Mouse (Mus musculus) neural tube, embryonic 14.5 days (tissue): ENCODE measurements around the gene Rims1. TPM values are rescaled to one million over a fixed set of nuclear protein-coding genes. Genes with fewer than 3 reads are reported as not detected.

ENCODE experiments used
- ATAC-seq: fragments of 200-750 bp; cut with Nextera tagmentation; 2 replicates; pipeline ENCODE4 v1.8.0; 2017; ENCODE audit warnings: low read depth, mild to moderate bottlenecking, moderate TSS enrichment, moderate library complexity
- H3K27ac ChIP-seq: fragments of 300-500 bp; sonication (generic); 2 replicates; pipeline ENCODE4 v1.5.1; 2014; ENCODE audit warnings: low read depth, mild to moderate bottlenecking, control low read depth, low read length, moderate library complexity, mixed read lengths
- H3K27me3 ChIP-seq: fragments of 300-500 bp; sonication (generic); 2 replicates; pipeline ENCODE4 v1.6.1; 2014; ENCODE audit warnings: low read length; ENCODE audit not compliant: control insufficient read depth, insufficient read depth
- H3K36me3 ChIP-seq: fragments of 300-500 bp; sonication (generic); 2 replicates; pipeline ENCODE4 v1.6.1; 2014; ENCODE audit warnings: low read length, mixed read lengths; ENCODE audit not compliant: control insufficient read depth, insufficient read depth
- H3K4me1 ChIP-seq: fragments of 300-500 bp; sonication (generic); 2 replicates; pipeline ENCODE4 v1.6.1; 2014; ENCODE audit warnings: low read length; ENCODE audit not compliant: control insufficient read depth, insufficient read depth
- H3K4me2 ChIP-seq: fragments of 300-500 bp; sonication (generic); 2 replicates; pipeline ENCODE4 v1.6.1; 2014; ENCODE audit warnings: mild to moderate bottlenecking, low read depth, low read length, control low read depth
- H3K4me3 ChIP-seq: fragments of 300-500 bp; sonication (generic); 2 replicates; pipeline ENCODE4 v1.5.1; 2014; ENCODE audit warnings: low read depth, low read length, control low read depth, mixed read lengths
- H3K9ac ChIP-seq: fragments of 300-500 bp; sonication (generic); replicated peaks from 2 replicates; pipeline ENCODE4 v1.6.1; 2014; ENCODE audit warnings: low read depth, mild to moderate bottlenecking, control low read depth, low read length, mixed read lengths
- H3K9me3 ChIP-seq: fragments of 300-500 bp; sonication (generic); 2 replicates; pipeline ENCODE4 v1.6.1; 2016; ENCODE audit warnings: low read length; ENCODE audit not compliant: control insufficient read depth
- WGBS: fragments of 180-500 bp; shearing (Covaris S2); extraction: QIAGEN DNeasy Blood & Tissue Kit; methylation state at CpG from one replicate; pipeline ENCODE4 v1.1.7; 2014; 5-methylcytosine and 5-hydroxymethylcytosine counted together
- polyA plus RNA-seq: library from polyadenylated mRNA; unstranded; fragments of >200 nt; fragmentation: Nextera tagmentation; extraction: Ambion mirVana; gene quantifications from 2 replicates; pipeline ENCODE4 v1.2.1, GENCODE M21; 2014

Gene Rims1
- polyA plus RNA-seq, 1 experiment from 2014 or later = 28.4 TPM

GRCm38 (mm10) chr1:22585560-22585959 is 220.2 kb downstream of the Rims1 start:
- H3K27ac ChIP-seq = no peak overlapping the region
- H3K9ac ChIP-seq = no peak overlapping the region
- 84% methylated on average over 3 of the region's 3 CpGs for WGBS
- H3K4me3 ChIP-seq = no peak overlapping the region
- no peaks in the 10 kb centered on the region for H3K9me3 ChIP-seq
- no peaks in the 10 kb centered on the region for H3K27me3 ChIP-seq
- no peaks in the 10 kb centered on the region for H3K36me3 ChIP-seq
- no peaks in the 10 kb centered on the region for H3K4me1 ChIP-seq
- no peak for ATAC-seq
- no peak overlapping the region for H3K4me2 ChIP-seq

DNA sequence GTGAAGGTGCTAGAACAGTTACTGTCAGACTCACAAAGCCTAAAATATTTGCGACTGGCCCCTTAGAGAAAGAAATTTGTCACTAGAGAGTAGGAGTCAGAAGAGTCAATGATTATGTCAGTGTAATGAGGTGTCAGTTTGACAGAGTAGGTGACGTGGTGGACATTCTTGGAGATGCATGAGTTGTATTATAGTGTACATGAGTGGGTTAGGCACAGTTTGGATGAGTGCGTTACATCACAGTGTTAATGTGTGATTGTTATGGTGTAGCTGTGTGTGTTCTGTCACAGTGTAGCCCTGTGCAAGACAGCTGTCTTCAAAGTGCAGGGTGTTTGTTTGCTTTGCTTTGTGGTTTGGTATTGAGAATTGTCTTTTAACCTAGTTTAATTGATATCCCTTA is 226.3 kb downstream of the Rims1 start:
- Histone ChIP-seq H3K27ac (no peak overlapping the region), H3K4me3 (no peak overlapping the region), H3K9me3 (no peaks in the 10 kb centered on the region), H3K36me3 (no peaks in the 10 kb centered on the region), H3K9ac (no peak overlapping the region), H3K4me2 (no peak overlapping the region), H3K27me3 (no peaks in the 10 kb centered on the region), H3K4me1 (no peaks in the 10 kb centered on the region)
- no peak for ATAC-seq
- 85% methylated on average over 3 of the region's 3 CpGs for WGBS

GRCm38 (mm10) chr1:22572720-22573119 is 233.1 kb downstream of the Rims1 start:
- Histone ChIP-seq H3K4me2 (no peak overlapping the region), H3K9ac (no peak overlapping the region), H3K27me3 (no peaks in the 10 kb centered on the region), H3K4me3 (no peak overlapping the region), H3K36me3 (no peaks in the 10 kb centered on the region), H3K9me3 (no peaks in the 10 kb centered on the region), H3K27ac (no peak overlapping the region), H3K4me1 (no peaks in the 10 kb centered on the region)
- ATAC-seq = no peak
- WGBS = 89% methylated on average over 1 of the region's 1 CpGs

DNA sequence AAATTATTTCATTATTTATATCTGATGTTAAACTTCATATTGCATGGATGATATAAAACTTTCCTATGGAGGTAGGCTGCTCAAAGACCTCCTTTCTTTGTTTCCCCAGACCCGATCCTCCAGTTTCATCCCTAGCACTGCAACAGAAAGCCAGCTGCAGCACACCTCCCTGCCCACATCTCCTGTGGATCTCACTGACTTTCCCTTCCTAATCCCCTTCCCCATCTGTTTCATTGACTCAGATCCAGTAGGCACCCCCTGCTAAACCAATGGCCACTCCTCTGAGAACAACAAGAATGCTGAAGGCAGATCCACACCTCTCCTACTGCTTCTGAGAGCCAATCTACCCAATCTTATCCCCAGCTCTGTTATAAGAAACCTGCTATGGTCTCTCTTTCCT is 259.5 kb downstream of the Rims1 start:
- ATAC-seq = no peak

GRCm38 (mm10) chr1:22538129-22538528 is 267.7 kb downstream of the Rims1 start:
- no peak for ATAC-seq

More for the DNA sequence above, 259.5 kb downstream of the Rims1 start:
- Histone ChIP-seq H3K36me3 (no peaks in the 10 kb centered on the region), H3K27ac (no peak overlapping the region), H3K4me1 (no peaks in the 10 kb centered on the region), H3K27me3 (no peaks in the 10 kb centered on the region), H3K4me2 (no peak overlapping the region), H3K4me3 (no peak overlapping the region), H3K9ac (no peak overlapping the region), H3K9me3 (no peaks in the 10 kb centered on the region)
- WGBS = 90% methylated on average over 1 of the region's 1 CpGs

GRCm38 (mm10) chr1:22536776-22537175 is 269.0 kb downstream of the Rims1 start:
- no peak for ATAC-seq
- H3K9me3 ChIP-seq = no peaks in the 10 kb centered on the region
- no peaks in the 10 kb centered on the region for H3K4me1 ChIP-seq
- peaks cover 5% of the 10 kb centered on the region for H3K27me3 ChIP-seq
- no peak overlapping the region for H3K9ac ChIP-seq
- no peak overlapping the region for H3K4me2 ChIP-seq
- no peak overlapping the region for H3K4me3 ChIP-seq
- H3K36me3 ChIP-seq = no peaks in the 10 kb centered on the region
- no peak overlapping the region for H3K27ac ChIP-seq
- WGBS = 89% methylated on average over 2 of the region's 2 CpGs

More at GRCm38 (mm10) chr1:22538129-22538528, 267.7 kb downstream of the Rims1 start:
- Histone ChIP-seq H3K36me3 (no peaks in the 10 kb centered on the region), H3K4me2 (no peak overlapping the region), H3K27ac (no peak overlapping the region), H3K4me1 (no peaks in the 10 kb centered on the region), H3K9me3 (no peaks in the 10 kb centered on the region), H3K27me3 (peaks cover 2% of the 10 kb centered on the region; the same call in 1 of the 2 replicates), H3K4me3 (no peak overlapping the region), H3K9ac (no peak overlapping the region)
- WGBS = 81% methylated on average over 7 of the region's 7 CpGs

DNA sequence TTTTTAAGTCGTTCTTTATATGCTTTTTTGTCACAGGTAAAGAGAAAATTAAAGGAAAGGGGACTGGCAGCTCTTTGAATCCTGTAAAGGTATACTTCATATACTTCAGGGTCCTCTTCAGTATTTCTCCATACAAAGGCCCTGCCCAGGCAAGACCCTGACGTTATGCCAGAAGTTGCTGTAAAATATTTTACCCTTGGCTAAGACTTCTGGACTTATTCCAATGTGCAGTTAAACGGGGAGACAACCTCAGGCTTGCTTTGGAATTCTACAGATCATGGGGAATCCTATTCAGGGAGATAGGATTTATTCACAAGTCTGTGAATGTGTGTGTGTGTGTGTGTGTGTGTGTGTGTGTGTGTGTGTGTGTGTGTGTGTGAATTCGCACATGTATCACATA is 270.7 kb downstream of the Rims1 start:
- no peak for ATAC-seq
- H3K27ac ChIP-seq = no peak overlapping the region
- H3K4me3 ChIP-seq = no peak overlapping the region
- WGBS = 64% methylated on average over 4 of the region's 4 CpGs
- H3K9me3 ChIP-seq = no peaks in the 10 kb centered on the region
- no peak overlapping the region for H3K9ac ChIP-seq
- H3K4me2 ChIP-seq = no peak overlapping the region
- no peaks in the 10 kb centered on the region for H3K36me3 ChIP-seq
- no peaks in the 10 kb centered on the region for H3K4me1 ChIP-seq
- H3K27me3 ChIP-seq = peaks cover 5% of the 10 kb centered on the region

DNA sequence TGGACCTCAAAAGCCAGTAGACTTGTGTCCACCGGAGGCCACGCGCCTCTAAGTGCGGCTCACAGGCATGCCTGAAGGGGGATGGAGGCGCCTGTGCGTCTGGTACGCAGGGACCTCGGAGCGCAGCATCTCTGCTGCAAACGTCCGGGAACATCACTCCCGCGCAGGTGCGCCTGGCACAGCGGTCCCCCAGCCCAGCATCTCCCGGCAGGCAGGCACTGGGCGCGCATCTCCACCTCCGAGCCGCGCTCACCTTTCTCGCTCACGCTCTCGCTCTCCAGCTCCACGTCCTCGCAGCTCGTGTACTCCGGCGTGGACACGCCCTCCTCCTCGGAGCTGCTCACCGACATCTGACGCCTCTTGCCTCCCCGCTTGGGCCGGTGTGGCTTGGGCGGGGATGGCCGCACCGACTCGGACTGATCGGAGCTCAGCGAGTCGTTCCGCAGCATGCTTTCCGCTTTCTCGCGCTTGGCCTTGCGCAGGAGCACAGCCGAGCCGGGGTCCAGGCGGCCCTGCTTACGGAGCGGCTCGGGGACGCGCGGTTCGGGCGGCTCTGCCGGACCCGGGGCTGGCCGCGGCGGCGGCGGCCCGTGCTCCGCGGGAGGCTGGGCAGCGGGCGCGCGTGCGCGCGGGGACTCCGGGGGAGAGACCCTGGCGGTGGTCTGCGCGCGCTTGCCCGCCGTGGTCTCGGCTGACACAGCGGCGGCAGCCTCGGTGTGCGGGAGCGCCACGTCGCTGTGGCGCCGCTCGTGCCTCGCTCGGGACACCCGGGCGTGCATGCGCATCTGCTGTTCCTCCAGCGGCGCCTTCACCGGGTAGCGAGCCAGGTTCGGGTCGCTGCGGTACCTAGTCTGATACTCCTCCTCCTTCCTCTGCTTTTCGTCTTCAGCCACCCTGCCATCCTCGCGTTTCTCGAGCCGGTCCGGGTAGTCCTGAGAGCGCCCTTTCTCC is 272.4 kb downstream of the Rims1 start:
- H3K36me3 ChIP-seq = no peaks in the 10 kb centered on the region
- peak overlapping the region; percentile 64 for H3K9ac ChIP-seq
- H3K9me3 ChIP-seq = no peaks in the 10 kb centered on the region
- H3K4me1 ChIP-seq = no peaks in the 10 kb centered on the region
- WGBS = under 1% methylated on average over 107 of the region's 112 CpGs
- peak overlapping the region; percentile 87 for H3K4me2 ChIP-seq
- H3K27me3 ChIP-seq = peaks cover 5% of the 10 kb centered on the region
- H3K4me3 ChIP-seq = peak overlapping the region; percentile 72
- ATAC-seq = peak; percentile 91
- H3K27ac ChIP-seq = peak overlapping the region; percentile 74

GRCm38 (mm10) chr1:22515103-22515502 is 290.7 kb downstream of the Rims1 start:
- Histone ChIP-seq H3K27me3 (no peaks in the 10 kb centered on the region), H3K27ac (no peak overlapping the region), H3K9ac (no peak overlapping the region), H3K4me2 (no peak overlapping the region), H3K9me3 (no peaks in the 10 kb centered on the region), H3K4me1 (no peaks in the 10 kb centered on the region), H3K4me3 (no peak overlapping the region), H3K36me3 (no peaks in the 10 kb centered on the region)
- no peak for ATAC-seq
- WGBS = 94% methylated on average over 4 of the region's 4 CpGs
